Mouse (Mus musculus): ENCODE measurements at regions not wholly inside any gene's neighbourhood (a gene's known extent, or its start where the extent isn't known, plus 50 kb on each side); places are given as distances from the start of the nearest gene placed in this dataset.

GRCm38 (mm10) chr2:8562948-8563347, 1053.6 kb upstream of the Celf2 start:
- no peak for DNase-seq

GRCm38 (mm10) chr2:8546116-8546515, 1036.8 kb upstream of the Celf2 start:
- DNase-seq, result no peak

- DNase-seq, result no peak
Observed at GRCm38 (mm10) chr2:8536842-8537241, 1027.5 kb upstream of the Celf2 start.

- DNase-seq, result no peak
Observed at GRCm38 (mm10) chr2:8498466-8498865, 989.1 kb upstream of the Celf2 start.

- DNase-seq, result peak; percentile 6 to 17
Observed at GRCm38 (mm10) chr2:8477827-8478528, 968.6 kb upstream of the Celf2 start.

- no peak for DNase-seq
Observed at GRCm38 (mm10) chr2:8470546-8470945, 961.2 kb upstream of the Celf2 start.

- no peak for DNase-seq
Observed at GRCm38 (mm10) chr2:8468989-8469388, 959.6 kb upstream of the Celf2 start.

GRCm38 (mm10) chr2:8468351-8468750, 959.0 kb upstream of the Celf2 start:
- DNase-seq, result no peak

GRCm38 (mm10) chr2:8467531-8468203, 958.3 kb upstream of the Celf2 start:
- DNase-seq, result no peak

- DNase-seq, result no peak
Observed at GRCm38 (mm10) chr2:8452566-8453243, 943.3 kb upstream of the Celf2 start.

- DNase-seq, result no peak
Observed at GRCm38 (mm10) chr2:8441230-8441629, 931.9 kb upstream of the Celf2 start.

GRCm38 (mm10) chr2:8429652-8430343, 920.4 kb upstream of the Celf2 start:
- no peak for DNase-seq

- DNase-seq, result no peak
Observed at GRCm38 (mm10) chr2:8428145-8428544, 918.8 kb upstream of the Celf2 start.

GRCm38 (mm10) chr2:8427720-8428119, 918.4 kb upstream of the Celf2 start:
- DNase-seq, result no peak

- DNase-seq, result peak; percentile 6 to 15
Observed at GRCm38 (mm10) chr2:8415917-8416316, 906.6 kb upstream of the Celf2 start.

GRCm38 (mm10) chr2:8394128-8394527, 884.8 kb upstream of the Celf2 start:
- no peak for DNase-seq

GRCm38 (mm10) chr2:8389530-8389929, 880.2 kb upstream of the Celf2 start:
- no peak for DNase-seq

GRCm38 (mm10) chr2:8380246-8380645, 870.9 kb upstream of the Celf2 start:
- peak; percentile 51 to 55 for DNase-seq

GRCm38 (mm10) chr2:8379590-8379989, 870.2 kb upstream of the Celf2 start:
- no peak for DNase-seq

- no peak for DNase-seq
Observed at GRCm38 (mm10) chr2:8347867-8348266, 838.5 kb upstream of the Celf2 start.

- DNase-seq, result no peak
Observed at GRCm38 (mm10) chr2:8344748-8345147, 835.4 kb upstream of the Celf2 start.

- no peak for DNase-seq
Observed at GRCm38 (mm10) chr2:8338271-8338670, 828.9 kb upstream of the Celf2 start.

- no peak for DNase-seq
Observed at GRCm38 (mm10) chr2:8296001-8296400, 786.6 kb upstream of the Celf2 start.

Data from kidney, postnatal 4 days (tissue).